22 mouse cellular contexts compared by ENCODE assay signal in genomic region chr12:49975553-49975952, GRCm38 (mm10).
DNase-seq lines count a peak whose midpoint lies in the region; ATAC-seq lines count a peak whose summit lies in the region.
"Had no signal": no experiment of that assay in that cellular context is flagged by ENCODE, and none has a peak within 500 bp of the region (broad histone marks: within the 10 kb centered on the region; RNA-seq: fewer than 3 reads in every experiment).

No protein-coding gene starts in this region.

- 10% methylated on average over 1 of the region's 1 CpGs for WGBS in forebrain, embryonic 10.5 days
- 11% methylated on average over 1 of the region's 1 CpGs for WGBS in forebrain, embryonic 15.5 days
- WGBS in forebrain, embryonic 14.5 days: 5% methylated on average over 1 of the region's 1 CpGs

- peaks cover 61% of the 10 kb centered on the region for H3K27me3 ChIP-seq in forebrain, embryonic 10.5 days (ENCODE audit: poor library complexity, severe bottlenecking)
- no peaks in the 10 kb centered on the region for H3K27me3 ChIP-seq in forebrain, embryonic 15.5 days
- H3K27me3 ChIP-seq in forebrain, embryonic 14.5 days (replicated peaks; ENCODE audit: control insufficient read depth, insufficient read depth, low read length): no peaks in the 10 kb centered on the region
- H3K27me3 ChIP-seq: embryonic facial prominence, embryonic 13.5 days; Patski had no signal

- no peak for ATAC-seq in forebrain, embryonic 15.5 days (replicated peaks)
- peak; percentile 49; the same call in 1 of the 2 replicates for ATAC-seq in forebrain, embryonic 14.5 days
- ATAC-seq: hindbrain, postnatal 0 days; inflammation-experienced regulatory T-cells, adult 6 months; intestine, embryonic 16.5 days; Patski had no signal

- no peak overlapping the region for H3K9ac ChIP-seq in forebrain, embryonic 15.5 days (replicated peaks)
- H3K9ac ChIP-seq in forebrain, embryonic 14.5 days (ENCODE audit: low read length): no peak overlapping the region
- H3K9ac ChIP-seq: embryonic facial prominence, embryonic 13.5 days; hindbrain, embryonic 14.5 days had no signal

- H3K27ac ChIP-seq in forebrain, embryonic 10.5 days: 0 out of 2 replicates have a peak overlapping the region, but pooled peaks have one; percentile 15
- H3K27ac ChIP-seq in forebrain, embryonic 15.5 days (replicated peaks): no peak overlapping the region
- H3K27ac ChIP-seq in forebrain, embryonic 14.5 days (ENCODE audit: low read depth, low read length): no peak overlapping the region
- H3K27ac ChIP-seq: embryonic facial prominence, embryonic 10.5 days; embryonic facial prominence, embryonic 13.5 days; gastrocnemius, adult 2 months; hindbrain, embryonic 14.5 days; hindbrain, postnatal 0 days had no signal

- DNase-seq in forebrain, embryonic 10.5 days (ENCODE audit: extremely low spot score, low spot score): no peak
- peak; percentile 26 for DNase-seq in Muller cell, postnatal 12 days (ENCODE audit: inconsistent ontology term)
- peak; percentile 9 for DNase-seq in forebrain, embryonic 14.5 days (ENCODE audit: low spot score)
- DNase-seq in right cerebral cortex, adult 18-20 months: no peak
- no peak for DNase-seq in heart, postnatal 25 days (ENCODE audit: low spot score)
- DNase-seq: cerebellum, adult 11 months; cerebellum, adult 9-11 months; embryo, embryonic 11 days; gastrocnemius, postnatal 14 days; heart, adult 11 months; kidney, adult 18-20 months had no signal

- H3K4me1 ChIP-seq in forebrain, embryonic 10.5 days: peaks cover 30% of the 10 kb centered on the region
- no peaks in the 10 kb centered on the region for H3K4me1 ChIP-seq in forebrain, embryonic 15.5 days
- peaks cover 4% of the 10 kb centered on the region; the same call in 1 of the 2 replicates for H3K4me1 ChIP-seq in forebrain, embryonic 14.5 days (ENCODE audit: control insufficient read depth, insufficient read depth, low read length)
- H3K4me1 ChIP-seq: embryonic facial prominence, embryonic 10.5 days; embryonic facial prominence, embryonic 13.5 days had no signal

- intact Hi-C loops in heart, postnatal 25 days (cut with DNase I): no loop called here

- H3K36me3 ChIP-seq in forebrain, embryonic 10.5 days (replicated peaks): no peaks in the 10 kb centered on the region
- no peaks in the 10 kb centered on the region for H3K36me3 ChIP-seq in forebrain, embryonic 15.5 days
- H3K36me3 ChIP-seq in forebrain, embryonic 14.5 days (ENCODE audit: control insufficient read depth, insufficient read depth, low read length): no peaks in the 10 kb centered on the region
- H3K36me3 ChIP-seq: embryonic facial prominence, embryonic 10.5 days; embryonic facial prominence, embryonic 13.5 days had no signal

- H3K4me3 ChIP-seq in forebrain, embryonic 10.5 days: no peak overlapping the region
- H3K4me3 ChIP-seq in forebrain, embryonic 15.5 days: no peak overlapping the region
- no peak overlapping the region for H3K4me3 ChIP-seq in forebrain, embryonic 14.5 days (ENCODE audit: low read depth, low read length)
- H3K4me3 ChIP-seq: embryonic facial prominence, embryonic 10.5 days; embryonic facial prominence, embryonic 13.5 days; erythroblast, embryonic 14.5 days; gastrocnemius, adult 2 months had no signal

- H3K9me3 ChIP-seq in forebrain, embryonic 10.5 days: no peaks in the 10 kb centered on the region
- H3K9me3 ChIP-seq in forebrain, embryonic 15.5 days: no peaks in the 10 kb centered on the region
- no peaks in the 10 kb centered on the region for H3K9me3 ChIP-seq in forebrain, embryonic 14.5 days (replicated peaks; ENCODE audit: control insufficient read depth, low read length)
- H3K9me3 ChIP-seq: embryonic facial prominence, embryonic 10.5 days; embryonic facial prominence, embryonic 13.5 days had no signal

- H3K4me2 ChIP-seq in forebrain, embryonic 15.5 days (replicated peaks): no peak overlapping the region
- no peak overlapping the region for H3K4me2 ChIP-seq in forebrain, embryonic 14.5 days (ENCODE audit: low read length)
- H3K4me2 ChIP-seq: embryonic facial prominence, embryonic 13.5 days; heart, embryonic 11.5 days; hindbrain, embryonic 14.5 days had no signal

Comparison
In these comparisons a context has a peak if more than half of its experiments do, and no peak if none do; other contexts are left out.
1. DNase-seq: peak in Muller cell, postnatal 12 days (single experiment) and forebrain, embryonic 14.5 days (single experiment); none in forebrain, embryonic 10.5 days (single experiment), right cerebral cortex, adult 18-20 months (single experiment) and heart, postnatal 25 days (single experiment).